Mouse (Mus musculus): Measurements from ENCODE around the gene Nfkbib. TPM values are rescaled to one million over a fixed set of nuclear protein-coding genes. Genes with fewer than 3 reads are reported as not detected.

Gene Nfkbib
- total and polyA plus RNA-seq, 2 experiments from 2014 or later: 18.0 to 59.8 TPM

DNA sequence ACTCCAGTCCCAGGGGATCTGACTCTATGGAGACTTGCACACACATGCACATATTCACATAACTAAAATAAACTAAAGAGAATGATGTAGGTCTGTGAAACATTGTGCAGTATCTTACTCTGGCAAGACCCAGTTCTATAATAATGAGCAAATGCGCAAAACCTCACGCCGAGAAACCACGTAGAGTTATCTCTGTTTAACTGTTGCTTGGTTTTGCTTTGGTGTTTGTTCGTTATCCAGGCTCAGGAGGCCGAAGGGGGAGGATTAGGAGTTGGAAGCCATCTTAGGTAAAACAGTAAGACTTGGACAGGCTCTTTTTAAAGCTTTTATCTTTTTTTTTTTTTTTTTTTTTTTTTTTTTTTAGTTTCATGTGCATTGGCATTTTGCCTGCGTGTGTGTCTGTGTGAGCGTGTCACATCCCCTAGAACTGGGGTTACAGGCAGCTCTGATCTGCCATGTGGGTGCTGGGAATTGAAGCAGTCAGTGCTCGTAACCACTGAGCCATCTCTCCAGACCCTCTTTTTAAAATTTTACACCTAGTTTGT is 2.2 kb upstream of the Nfkbib start:
- no peaks in the 10 kb centered on the region for H3K27me3 ChIP-seq (ENCODE audit: insufficient read depth, low read length)
- DNase-seq (no peak), ATAC-seq (no peak)
- no peak overlapping the region for H3K4me3 ChIP-seq (ENCODE audit: low read depth, low read length)
- TF ChIP-seq CTCF (IDR thresholded peaks at IDR 0.05; ENCODE audit: low read depth): no peak
- WGBS: 89% methylated on average over 9 of the region's 9 CpGs
- H3K9ac ChIP-seq: no peak overlapping the region
- H3K9me3 ChIP-seq (ENCODE audit: low read length): no peaks in the 10 kb centered on the region
- no peak overlapping the region for H3K27ac ChIP-seq (ENCODE audit: low read depth, low read length)
- H3K36me3 ChIP-seq (ENCODE audit: insufficient read depth): peaks cover 5% of the 10 kb centered on the region; the same call in 1 of the 2 replicates
- H3K4me2 ChIP-seq (ENCODE audit: low read depth): no peak overlapping the region
- H3K4me1 ChIP-seq (ENCODE audit: insufficient read depth): peaks cover 13% of the 10 kb centered on the region

DNA sequence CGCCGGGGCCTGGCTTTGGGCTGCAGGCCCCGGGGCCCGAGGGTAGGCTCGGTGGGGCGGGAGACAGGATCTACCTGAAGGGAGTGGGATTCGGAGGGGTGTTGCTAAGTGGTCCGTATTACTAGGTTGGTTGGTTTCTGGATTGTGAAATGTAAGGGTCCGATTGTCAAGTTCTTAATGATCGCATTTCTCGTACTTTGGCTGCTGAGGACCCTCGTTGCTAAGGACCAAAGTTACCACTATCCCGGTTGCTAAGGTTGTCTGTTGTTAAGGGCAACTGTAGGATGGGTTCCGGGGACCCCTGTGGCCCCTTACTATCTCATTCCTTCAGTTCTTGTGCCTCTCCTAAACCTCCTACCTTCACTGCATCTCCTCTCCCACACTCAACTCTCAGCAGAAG is 402 bp downstream of the Nfkbib start:
- DNase-seq (peak; percentile 51), ATAC-seq (peak; percentile 9)
- 2% methylated on average over 14 of the region's 14 CpGs for WGBS
- no peaks in the 10 kb centered on the region for H3K27me3 ChIP-seq (ENCODE audit: insufficient read depth, low read length)
- H3K4me1 ChIP-seq (ENCODE audit: insufficient read depth): peaks cover 13% of the 10 kb centered on the region
- H3K9ac ChIP-seq: peak overlapping the region; percentile 67
- no peak for TF ChIP-seq CTCF (IDR thresholded peaks at IDR 0.05; ENCODE audit: low read depth)
- H3K9me3 ChIP-seq (ENCODE audit: low read length): no peaks in the 10 kb centered on the region
- 0 out of 2 replicates have a peak, but pooled peaks cover under 1% of the 10 kb centered on the region for H3K36me3 ChIP-seq (ENCODE audit: insufficient read depth)
- peak overlapping the region; percentile 63 for H3K4me2 ChIP-seq (ENCODE audit: low read depth)
- H3K4me3 ChIP-seq (ENCODE audit: low read depth, low read length): peak overlapping the region; percentile 89
- H3K27ac ChIP-seq (ENCODE audit: low read depth, low read length): no peak overlapping the region

DNA sequence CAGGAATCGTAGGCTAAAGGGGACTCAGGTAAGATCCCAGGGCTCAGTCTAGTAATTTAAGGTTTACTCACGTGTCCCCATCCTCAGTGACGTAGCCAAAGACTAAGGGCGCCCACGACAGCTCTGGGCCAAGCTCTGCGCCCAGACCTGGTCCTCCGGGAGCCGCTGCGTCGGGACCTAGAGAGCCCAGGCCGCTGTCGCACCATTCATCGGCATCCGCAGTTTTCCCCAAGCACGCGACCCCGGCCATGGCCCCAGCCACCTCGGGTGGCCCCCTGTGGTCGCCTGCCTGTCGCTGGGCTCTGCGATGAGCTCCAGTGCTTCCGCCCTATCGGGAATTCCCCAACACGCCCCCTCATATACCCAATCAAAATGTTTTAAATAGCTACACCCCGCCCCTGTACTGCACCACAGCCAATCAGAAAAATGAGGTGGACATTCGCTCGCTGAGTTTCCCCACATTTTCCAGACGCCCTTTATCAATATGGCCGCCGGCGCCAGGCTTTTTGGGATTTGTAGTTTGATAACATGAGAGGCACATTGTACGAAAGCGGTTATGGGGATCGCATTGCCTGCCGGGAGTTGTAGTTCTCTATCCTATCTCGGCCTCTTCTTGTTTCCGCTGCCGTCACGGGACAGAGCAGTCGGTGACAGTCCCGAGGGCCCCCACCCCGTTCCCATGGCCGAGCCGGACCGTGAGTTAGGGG is 986 bp downstream of the Nfkbib start, which contains the start of gene Sirt2:
TSS of gene Sirt2 (plus strand) at position 563 of the 707 bp plus-strand sequence.
- Histone ChIP-seq H3K9ac (peak within 1 kb of the TSS; percentile 67), H3K4me2 (ENCODE audit: low read depth) (peak within 1 kb of the TSS; percentile 63), H3K36me3 (ENCODE audit: insufficient read depth) (peaks cover 4% of the 10 kb centered on the region; the same call in 1 of the 2 replicates), H3K27me3 (ENCODE audit: insufficient read depth, low read length) (no peaks in the 10 kb centered on the region), H3K9me3 (ENCODE audit: low read length) (no peaks in the 10 kb centered on the region), H3K4me3 (ENCODE audit: low read depth, low read length) (peak within 1 kb of the TSS; percentile 89), H3K27ac (ENCODE audit: low read depth, low read length) (peak within 1 kb of the TSS; percentile 57), H3K4me1 (ENCODE audit: insufficient read depth) (peaks cover 13% of the 10 kb centered on the region)
- DNase-seq: peak; percentile 99
- TF ChIP-seq CTCF (IDR thresholded peaks at IDR 0.05; ENCODE audit: low read depth): peak; percentile 38
- WGBS: under 1% methylated on average over 45 of the region's 45 CpGs
- peak; percentile 98 for ATAC-seq

DNA sequence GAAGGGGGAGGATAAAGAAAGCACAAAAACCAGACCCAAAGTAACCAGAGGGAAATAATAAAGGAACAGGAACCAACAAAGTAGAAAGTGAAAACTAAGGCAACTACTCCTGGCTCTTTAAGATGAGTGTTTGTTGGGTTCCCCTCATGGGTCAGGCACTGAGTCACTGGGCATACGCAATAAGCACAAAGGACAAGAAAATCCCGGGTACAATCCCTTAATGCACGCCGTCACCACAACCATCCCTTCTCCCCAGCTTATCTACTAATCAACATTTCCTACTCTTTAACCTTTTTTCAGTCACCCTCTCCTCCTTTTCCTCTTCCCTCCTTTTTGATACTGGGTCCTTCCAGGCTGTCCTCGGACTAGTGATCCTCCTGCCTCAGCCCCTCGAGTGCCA is 2.1 kb downstream of the Nfkbib start:
- Histone ChIP-seq H3K4me3 (ENCODE audit: low read depth, low read length) (peak overlapping the region; percentile 89), H3K9ac (no peak overlapping the region), H3K27me3 (ENCODE audit: insufficient read depth, low read length) (no peaks in the 10 kb centered on the region), H3K36me3 (ENCODE audit: insufficient read depth) (peaks cover 14% of the 10 kb centered on the region), H3K9me3 (ENCODE audit: low read length) (no peaks in the 10 kb centered on the region), H3K4me2 (ENCODE audit: low read depth) (peak overlapping the region; percentile 61), H3K27ac (ENCODE audit: low read depth, low read length) (no peak overlapping the region), H3K4me1 (ENCODE audit: insufficient read depth) (peaks cover 13% of the 10 kb centered on the region)
- no peak for TF ChIP-seq CTCF (IDR thresholded peaks at IDR 0.05; ENCODE audit: low read depth)
- DNase-seq: no peak
- 87% methylated on average over 6 of the region's 6 CpGs for WGBS
- no peak for ATAC-seq

DNA sequence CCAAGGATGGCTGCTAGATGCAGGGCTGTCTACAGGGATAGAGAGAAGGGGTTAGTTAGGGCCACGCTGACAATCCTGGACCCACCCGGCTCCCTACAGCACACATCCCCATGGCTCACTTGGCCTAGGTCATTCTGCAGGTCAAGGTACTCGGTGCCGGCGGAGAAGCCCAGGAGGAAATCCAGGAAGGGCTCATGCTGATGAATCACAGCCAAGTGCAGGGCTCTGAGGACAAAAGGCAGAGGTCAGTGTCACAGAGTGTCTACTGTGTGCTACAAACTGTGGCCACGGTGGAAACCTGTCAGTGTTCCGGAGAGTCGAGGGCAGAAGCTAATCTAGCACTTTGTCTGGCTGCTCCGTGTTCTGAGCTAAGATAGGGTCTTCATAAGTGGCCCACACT is 5.4 kb downstream of the Nfkbib start:
- Histone ChIP-seq H3K9me3 (ENCODE audit: low read length) (no peaks in the 10 kb centered on the region), H3K27me3 (ENCODE audit: insufficient read depth, low read length) (0 out of 2 replicates have a peak, but pooled peaks cover 1% of the 10 kb centered on the region), H3K9ac (no peak overlapping the region), H3K4me1 (ENCODE audit: insufficient read depth) (peaks cover 8% of the 10 kb centered on the region; the same call in 1 of the 2 replicates), H3K27ac (ENCODE audit: low read depth, low read length) (no peak overlapping the region), H3K4me3 (ENCODE audit: low read depth, low read length) (no peak overlapping the region), H3K4me2 (ENCODE audit: low read depth) (no peak overlapping the region), H3K36me3 (ENCODE audit: insufficient read depth) (peaks cover 37% of the 10 kb centered on the region)
- ATAC-seq: no peak
- WGBS: 89% methylated on average over 9 of the region's 9 CpGs
- DNase-seq: no peak
- TF ChIP-seq CTCF (IDR thresholded peaks at IDR 0.05; ENCODE audit: low read depth): no peak

DNA sequence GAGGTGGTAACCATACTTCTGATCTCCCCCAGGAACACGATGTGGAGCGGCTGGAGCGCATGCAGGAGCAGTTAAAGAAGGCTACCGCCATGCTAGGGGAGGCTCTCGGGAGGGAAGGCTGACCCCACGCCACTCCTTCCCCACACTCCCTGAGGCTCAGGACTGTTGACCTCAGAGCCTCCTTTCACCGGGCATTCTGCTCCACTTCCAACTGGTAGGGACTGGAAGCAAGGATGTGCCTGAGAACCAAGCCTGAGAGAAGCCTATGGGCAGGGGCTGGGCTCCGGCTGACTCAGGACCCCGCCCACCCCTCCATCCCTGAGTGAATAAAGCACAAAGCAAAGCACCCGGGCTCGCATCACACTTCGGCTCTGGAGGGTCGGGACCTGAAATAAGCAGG is 8.7 kb downstream of the Nfkbib start:
- Histone ChIP-seq H3K27ac (ENCODE audit: low read depth, low read length) (no peak overlapping the region), H3K27me3 (ENCODE audit: insufficient read depth, low read length) (peaks cover 5% of the 10 kb centered on the region; the same call in 1 of the 2 replicates), H3K36me3 (ENCODE audit: insufficient read depth) (peaks cover 39% of the 10 kb centered on the region), H3K9me3 (ENCODE audit: low read length) (no peaks in the 10 kb centered on the region), H3K4me3 (ENCODE audit: low read depth, low read length) (no peak overlapping the region), H3K4me1 (ENCODE audit: insufficient read depth) (no peaks in the 10 kb centered on the region), H3K4me2 (ENCODE audit: low read depth) (no peak overlapping the region), H3K9ac (no peak overlapping the region)
- no peak for DNase-seq
- 79% methylated on average over 13 of the region's 13 CpGs for WGBS
- TF ChIP-seq CTCF (IDR thresholded peaks at IDR 0.05; ENCODE audit: low read depth): no peak
- ATAC-seq: no peak

DNA sequence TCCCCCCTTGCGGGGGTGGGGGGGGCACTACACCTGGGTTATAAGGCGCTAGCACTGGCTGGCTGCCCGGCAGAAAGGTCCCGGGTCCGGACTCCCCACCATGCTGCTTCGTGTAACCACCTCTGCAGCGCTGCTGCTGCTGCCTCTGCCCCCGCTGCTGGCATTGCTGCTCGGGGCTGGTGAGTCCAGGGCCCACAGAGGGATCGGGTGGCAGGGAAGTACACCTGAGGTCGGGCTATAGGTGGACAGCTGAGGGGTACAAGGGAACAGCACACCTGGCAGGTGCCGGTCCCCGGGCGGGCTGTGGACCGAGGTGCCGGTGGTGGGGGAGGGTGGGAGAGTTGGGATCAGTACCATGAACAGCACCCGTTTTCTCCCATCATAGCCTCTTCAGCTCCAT is 11.2 kb downstream of the Nfkbib start, which contains the start of gene Ccer2:
TSS of gene Ccer2 (plus strand) at position 96 of the 400 bp plus-strand sequence.
- no peak for TF ChIP-seq CTCF (IDR thresholded peaks at IDR 0.05; ENCODE audit: low read depth)
- no peak for ATAC-seq
- no peak within 1 kb of the TSS; the same call in 1 of the 2 replicates for H3K9ac ChIP-seq

More for the DNA sequence above, 11.2 kb downstream of the Nfkbib start, which contains the start of gene Ccer2:
- H3K4me1 ChIP-seq (ENCODE audit: insufficient read depth): no peaks in the 10 kb centered on the region
- no peaks in the 10 kb centered on the region for H3K9me3 ChIP-seq (ENCODE audit: low read length)
- 4% methylated on average over 17 of the region's 17 CpGs for WGBS
- no peak for DNase-seq
- no peak within 1 kb of the TSS for H3K27ac ChIP-seq (ENCODE audit: low read depth, low read length)
- peaks cover 36% of the 10 kb centered on the region for H3K36me3 ChIP-seq (ENCODE audit: insufficient read depth)
- peak within 1 kb of the TSS; percentile 27; the same call in 1 of the 2 replicates for H3K4me2 ChIP-seq (ENCODE audit: low read depth)
- H3K27me3 ChIP-seq (ENCODE audit: insufficient read depth, low read length): peaks cover 5% of the 10 kb centered on the region; the same call in 1 of the 2 replicates
- H3K4me3 ChIP-seq (ENCODE audit: low read depth, low read length): no peak within 1 kb of the TSS
